Mouse (Mus musculus): Measurements from ENCODE around the gene Asap3.

DNA sequence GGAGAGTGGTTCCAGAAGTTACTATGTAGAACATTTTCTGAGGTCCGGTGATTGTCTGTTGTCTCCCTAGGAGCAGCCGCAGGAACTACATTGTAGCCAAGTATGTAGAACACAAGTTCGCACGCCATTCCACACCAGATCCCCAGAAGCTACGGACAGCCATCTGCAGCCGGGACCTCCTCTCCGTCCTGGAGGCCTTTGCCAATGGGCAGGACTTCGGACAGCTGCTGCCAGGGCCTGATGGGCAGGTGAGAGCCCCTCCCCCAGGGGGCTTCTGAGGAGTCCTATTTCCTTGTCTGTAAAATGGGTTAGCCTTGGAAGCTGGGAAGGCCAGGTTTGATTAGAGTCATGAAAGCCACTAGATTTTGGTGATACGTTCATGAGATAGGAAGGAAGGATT lies 32.9 kb downstream of the Asap3 start:
- TF ChIP-seq CTCF (IDR thresholded peaks at IDR 0.05; ENCODE audit: borderline replicate concordance, insufficient read depth, low read depth, low read length) (no peak), POLR2A (IDR thresholded peaks at IDR 0.05; ENCODE audit: borderline replicate concordance, insufficient read depth, low read length) (no peak)
